Comparison of ENCODE assay signal across 18 mouse cellular contexts in the genomic region with DNA sequence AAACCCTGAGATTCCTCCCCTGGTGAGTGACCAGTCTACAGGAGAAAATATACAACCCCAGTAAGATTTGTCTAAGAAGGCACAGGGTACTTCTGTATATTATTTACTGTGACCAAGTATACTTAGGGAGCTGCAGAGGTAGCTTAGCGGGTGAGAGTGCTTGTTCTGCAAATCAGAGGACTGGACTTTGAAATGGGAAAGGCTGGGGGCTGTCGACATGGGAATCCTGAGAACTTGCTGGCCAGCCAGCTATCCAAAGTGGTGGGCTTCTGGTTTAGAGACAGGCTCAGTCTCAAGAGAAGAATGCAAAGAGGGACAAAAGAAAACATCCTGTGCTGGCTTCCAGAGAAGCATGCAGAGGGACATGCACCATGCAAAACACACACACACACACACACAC.
"Had no signal": no experiment of that assay in that cellular context is flagged by ENCODE, and none has a peak within 500 bp of the region (broad histone marks: within the 10 kb centered on the region; RNA-seq: fewer than 3 reads in every experiment).

No protein-coding gene starts in this region.

- H3K36me3 ChIP-seq: midbrain, embryonic 10.5 days; midbrain, embryonic 12.5 days; neural tube, embryonic 13.5 days; neural tube, embryonic 15.5 days had no signal

- H3K4me2 ChIP-seq: lung, embryonic 14.5 days; midbrain, embryonic 12.5 days; neural tube, embryonic 13.5 days; neural tube, embryonic 15.5 days had no signal

- H3K4me3 ChIP-seq: midbrain, embryonic 10.5 days; midbrain, embryonic 12.5 days; myocyte; neural tube, embryonic 13.5 days; neural tube, embryonic 15.5 days had no signal

- H3K9ac ChIP-seq: lung, embryonic 14.5 days; midbrain, embryonic 12.5 days; neural tube, embryonic 13.5 days; neural tube, embryonic 15.5 days had no signal

- H3K27ac ChIP-seq: midbrain, embryonic 10.5 days; midbrain, embryonic 12.5 days; neural tube, embryonic 13.5 days; neural tube, embryonic 15.5 days had no signal

- ATAC-seq: midbrain, embryonic 16.5 days had no signal

- DNase-seq: lung, embryonic 14.5 days; lung, postnatal 10 days; lung, postnatal 4 days; midbrain, embryonic 14.5 days; retina, postnatal 1 day; right cerebral cortex, adult 18-20 months; right cerebral cortex, postnatal 25 days; right cerebral cortex, postnatal 4 days; spleen, adult 18-20 months; thymus, adult 18-20 months; thymus, postnatal 14 days; thymus, postnatal 36 days had no signal

- H3K9me3 ChIP-seq: midbrain, embryonic 10.5 days; midbrain, embryonic 12.5 days; neural tube, embryonic 13.5 days; neural tube, embryonic 15.5 days had no signal
